Mouse (Mus musculus): Measurements from ENCODE around the gene Rps18.
"Not testable (repeated sequence)": the region's sequence is repeated elsewhere in the genome, so short reads cannot be mapped to it uniquely, and the experiment has no call there.

Gene Rps18

GRCm38 (mm10) chr17:33903911-33904651 is 51.7 kb downstream of the Rps18 start:
- not testable (repeated sequence) for DNase-seq

GRCm38 (mm10) chr17:33902491-33902890 is 53.3 kb downstream of the Rps18 start:
- no peak for DNase-seq

GRCm38 (mm10) chr17:33902079-33902478 is 53.7 kb downstream of the Rps18 start:
- no peak for DNase-seq
